Mouse (Mus musculus) regulatory T cell (primary cell): ENCODE data around the gene Kcnj5.

Experiments
- in situ Hi-C: fragments of 300-600 bp; cut with MboI, MseI; formaldehyde crosslinking; loops from one replicate; pipeline ENCODE4 v1.15.1; 2025; ENCODE audit warnings: high pct_unique_total_duplicates

Kcnj5 gene

GRCm38 (mm10) chr9:32344051-32344450, at the start of gene Kcnj5:
Gene Kcnj5, minus strand, starts transcription at chr9:32344350.
- in situ Hi-C loops = no loop called here

DNA sequence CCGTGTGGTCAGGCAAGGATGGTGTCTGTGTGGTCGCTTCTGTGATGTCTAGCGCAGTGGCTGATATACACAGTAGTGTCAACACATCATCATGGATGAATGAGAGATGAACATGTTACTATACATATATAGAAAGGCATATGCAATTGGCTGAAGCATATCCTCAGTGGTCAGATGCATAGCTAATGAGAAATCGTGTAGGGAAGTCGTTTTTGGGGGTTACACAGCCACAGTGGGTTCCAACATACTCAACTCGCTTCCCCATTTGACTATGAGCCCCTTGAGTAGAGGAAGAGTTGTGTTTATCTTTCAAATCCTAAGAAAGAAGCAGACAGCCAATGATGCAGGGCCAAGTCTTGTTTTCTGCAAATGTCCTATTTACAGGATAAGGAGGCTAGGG, 48.6 kb upstream of the Kcnj5 start:
- in situ Hi-C loops = no loop called here

- in situ Hi-C loops = no loop called here
Observed at GRCm38 (mm10) chr9:32391701-32392100, 47.6 kb upstream of the Kcnj5 start.

DNA sequence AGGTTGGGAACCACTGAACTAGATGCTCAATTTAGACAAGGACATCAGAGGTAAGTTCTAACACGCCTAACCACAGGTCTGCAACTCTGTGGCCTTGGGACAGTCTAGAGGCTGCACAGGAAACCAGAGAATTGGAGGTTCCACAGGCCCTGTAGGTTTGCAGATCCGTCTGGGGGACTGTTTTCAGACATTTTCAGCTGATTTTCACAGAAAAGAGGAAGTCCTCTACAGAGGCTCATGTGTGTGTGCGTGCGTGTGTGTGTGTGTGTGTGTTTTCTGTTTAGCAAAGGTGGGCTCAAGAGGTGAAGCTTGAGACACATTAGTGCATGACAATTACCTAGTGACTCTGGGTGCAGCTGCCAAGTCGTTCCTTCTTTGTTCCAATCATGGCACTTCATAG, 46.9 kb upstream of the Kcnj5 start:
- in situ Hi-C loops = no loop called here

DNA sequence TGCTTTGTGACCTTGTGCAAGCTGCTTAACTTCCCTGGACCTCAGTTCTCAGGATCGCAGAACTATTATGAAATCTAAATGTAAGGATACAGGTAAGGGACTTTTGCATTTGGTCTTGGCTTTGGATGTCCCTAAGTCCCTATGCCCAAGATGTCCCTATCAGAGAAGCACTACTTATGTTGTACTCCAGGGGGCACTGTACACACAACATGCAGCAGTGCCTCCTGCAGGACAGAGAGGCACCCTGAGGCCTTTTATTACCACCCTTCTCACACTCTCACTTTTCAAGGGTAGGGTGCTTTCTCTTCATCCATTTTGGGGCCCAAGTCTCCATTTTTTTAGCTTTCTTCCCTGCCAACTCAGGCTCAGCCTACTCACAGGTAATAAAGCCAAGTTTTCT, 44.0 kb upstream of the Kcnj5 start:
- in situ Hi-C loops = loop anchor here (10.0 kb wide), 1 partner anchor 867 kb away; no protein-coding TSS in a partner anchor

GRCm38 (mm10) chr9:32384906-32385305, 40.8 kb upstream of the Kcnj5 start:
- in situ Hi-C loops = loop anchor here (10.0 kb wide), 1 partner anchor 870 kb away; no protein-coding TSS in a partner anchor

DNA sequence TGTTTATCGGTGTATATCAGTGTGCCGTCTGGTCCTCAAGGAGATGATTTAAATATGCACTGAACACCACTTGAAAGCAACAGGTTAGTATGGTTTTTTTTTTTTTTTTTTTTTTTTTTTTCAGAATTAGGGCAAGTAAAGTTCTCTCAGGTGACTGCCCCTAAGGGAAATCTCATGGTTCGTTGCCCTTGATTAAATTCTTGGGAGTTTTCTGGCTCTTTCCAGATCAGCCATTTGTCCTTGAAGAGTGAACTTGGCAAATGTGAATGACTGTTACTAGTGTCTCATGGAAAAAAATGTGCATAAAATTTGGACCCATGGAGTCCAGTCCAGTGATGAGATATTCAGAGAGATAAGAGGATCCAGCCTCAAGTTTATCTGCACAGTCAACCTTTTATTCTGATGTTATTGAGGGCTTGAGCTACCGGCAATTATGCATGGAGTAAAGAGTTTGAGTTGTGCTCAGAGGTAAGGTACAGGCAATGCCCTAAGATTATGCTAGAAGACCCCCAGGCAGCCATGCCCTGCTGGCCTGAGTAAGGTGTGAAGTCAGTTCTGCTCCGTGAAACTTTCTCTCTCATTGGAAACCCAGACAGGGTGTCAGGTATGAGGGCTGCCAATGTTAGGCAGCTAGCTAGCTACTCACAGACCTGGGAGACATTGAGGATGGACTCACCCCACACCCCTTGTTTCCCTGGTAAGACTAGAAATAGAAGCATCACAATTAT, 32.9 kb upstream of the Kcnj5 start:
- in situ Hi-C loops = no loop called here

- in situ Hi-C loops = no loop called here
Observed at GRCm38 (mm10) chr9:32376031-32376430, 31.9 kb upstream of the Kcnj5 start.

- in situ Hi-C loops = no loop called here
Observed at GRCm38 (mm10) chr9:32373656-32374055, 29.5 kb upstream of the Kcnj5 start.

- in situ Hi-C loops = no loop called here
Observed at GRCm38 (mm10) chr9:32372202-32372601, 28.1 kb upstream of the Kcnj5 start, which contains the start of gene Kcnj1. Gene Kcnj1, plus strand, starts transcription at chr9:32372493.

GRCm38 (mm10) chr9:32369388-32369787, 25.2 kb upstream of the Kcnj5 start:
- in situ Hi-C loops = no loop called here

- in situ Hi-C loops = no loop called here
Observed at GRCm38 (mm10) chr9:32368812-32369211, 24.7 kb upstream of the Kcnj5 start.

DNA sequence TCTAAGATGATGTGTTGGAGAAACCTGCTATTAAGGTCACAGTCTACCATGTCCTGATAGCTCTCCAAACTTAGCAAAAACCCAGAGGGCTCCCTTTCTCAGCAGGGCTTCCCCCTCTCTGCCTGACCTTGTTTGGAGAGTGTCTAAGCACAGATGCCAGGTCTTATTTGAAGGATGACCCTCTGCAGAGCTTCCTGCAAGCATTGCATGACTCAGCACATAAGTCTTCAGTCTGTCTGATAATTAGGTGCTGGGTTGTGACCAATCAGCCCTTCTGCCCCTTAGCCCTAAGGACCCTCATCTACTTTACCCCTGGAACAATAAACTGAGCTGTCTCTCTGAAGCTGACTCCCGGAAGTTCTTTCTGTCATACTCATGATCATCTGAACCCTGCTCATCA, 16.6 kb upstream of the Kcnj5 start:
- in situ Hi-C loops = no loop called here

DNA sequence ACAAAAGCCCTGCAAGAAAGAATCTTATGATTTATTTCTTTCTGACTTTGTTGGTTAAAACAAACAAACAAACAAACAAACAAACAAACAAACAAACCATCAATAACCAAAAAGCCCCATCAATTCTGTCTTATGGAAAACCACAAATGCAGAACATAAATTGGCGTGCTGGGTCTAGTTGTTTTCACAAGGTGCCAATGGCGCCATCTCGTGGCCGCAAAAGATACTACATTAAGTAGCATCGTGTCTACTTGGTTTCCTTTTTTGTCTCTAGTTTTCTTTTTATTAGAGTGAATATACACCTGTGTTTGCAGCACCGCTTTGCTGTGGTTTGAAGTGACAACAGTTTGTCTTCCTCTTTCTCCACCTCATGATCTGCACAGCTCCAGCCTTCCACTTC, 6.2 kb upstream of the Kcnj5 start:
- in situ Hi-C loops = loop anchor here (5.0 kb wide), 1 partner anchor 78 kb away; no protein-coding TSS in a partner anchor

DNA sequence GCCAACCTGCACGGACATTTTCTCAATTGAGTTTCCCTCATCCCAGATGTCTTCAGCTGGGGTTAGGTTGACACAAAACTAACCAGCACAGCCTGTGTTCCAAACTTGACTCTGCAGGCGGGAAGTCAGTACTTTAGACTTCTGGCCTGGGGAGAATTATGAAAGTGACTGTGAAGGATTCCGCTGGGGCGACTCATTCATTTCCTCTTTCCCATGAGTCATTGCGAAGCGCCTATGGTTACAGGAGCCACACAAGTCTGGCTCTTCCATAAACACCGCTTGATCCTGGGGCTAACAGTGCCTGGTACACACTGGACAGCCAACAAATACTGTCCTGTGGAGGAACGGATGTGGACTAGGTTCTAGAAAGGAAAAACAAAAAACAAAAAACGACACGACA, 5.2 kb upstream of the Kcnj5 start:
- in situ Hi-C loops = no loop called here

GRCm38 (mm10) chr9:32348096-32348495, 3.9 kb upstream of the Kcnj5 start:
- in situ Hi-C loops = no loop called here

GRCm38 (mm10) chr9:32344489-32344888, 339 bp upstream of the Kcnj5 start:
- in situ Hi-C loops = no loop called here

- in situ Hi-C loops = no loop called here
Observed at GRCm38 (mm10) chr9:32342929-32343328, 1.2 kb downstream of the Kcnj5 start.

GRCm38 (mm10) chr9:32340831-32341230, 3.3 kb downstream of the Kcnj5 start:
- in situ Hi-C loops = no loop called here

DNA sequence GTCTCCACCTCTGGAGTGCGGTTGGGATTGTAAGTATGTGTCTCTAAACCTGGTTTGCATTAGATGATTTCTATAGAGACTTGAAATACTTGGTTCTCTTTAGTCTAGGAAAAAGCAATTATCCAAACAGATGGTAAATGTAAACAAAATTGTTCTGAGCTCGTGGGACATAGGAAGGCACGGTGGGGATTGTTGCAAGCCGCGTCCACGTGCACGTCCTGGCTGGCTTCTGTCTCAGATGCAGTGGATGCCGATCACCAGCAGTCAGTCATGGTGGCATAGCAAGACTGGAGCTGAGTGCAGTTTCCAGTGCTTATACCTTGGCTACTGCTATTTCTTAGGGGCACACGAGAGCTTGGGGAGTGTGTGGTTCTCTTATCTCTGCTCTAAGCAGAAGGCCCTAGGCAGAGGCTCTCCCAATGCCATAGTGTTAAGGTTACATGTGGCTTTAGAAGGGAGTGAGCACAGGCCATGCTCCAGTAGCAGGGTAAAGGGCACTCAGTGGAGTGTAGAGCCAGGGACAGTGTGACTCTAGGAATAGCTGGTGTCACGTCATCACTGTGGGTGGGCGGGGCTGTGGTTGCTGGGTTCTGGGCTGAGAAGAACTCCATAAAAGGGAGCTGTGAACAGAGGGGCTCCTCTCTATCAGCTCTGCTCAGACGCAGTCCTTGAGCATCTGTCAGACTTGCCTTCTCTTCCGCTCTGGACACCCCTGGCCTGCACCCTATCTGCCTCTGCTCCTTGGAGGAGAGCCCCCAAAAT, 8.6 kb downstream of the Kcnj5 start:
- in situ Hi-C loops = no loop called here

DNA sequence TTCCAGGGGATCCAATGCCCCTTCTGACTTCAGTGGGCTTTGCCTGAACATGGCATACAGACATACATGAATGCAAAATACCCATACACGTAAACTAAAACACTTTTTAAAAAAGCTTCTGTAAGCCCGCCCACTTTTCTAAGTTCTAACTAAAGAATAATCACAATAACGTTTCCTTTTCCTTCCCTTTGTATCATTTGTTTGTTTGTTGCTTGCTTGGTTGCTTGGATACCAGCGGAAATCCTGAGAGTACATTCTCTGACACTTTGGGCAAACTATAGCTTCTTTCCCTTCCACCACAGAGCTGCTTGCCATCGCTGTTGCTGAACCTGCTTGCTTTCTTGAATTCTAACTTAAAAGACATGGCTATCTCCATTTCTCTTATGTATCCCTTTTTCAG, 13.0 kb downstream of the Kcnj5 start:
- in situ Hi-C loops = no loop called here

DNA sequence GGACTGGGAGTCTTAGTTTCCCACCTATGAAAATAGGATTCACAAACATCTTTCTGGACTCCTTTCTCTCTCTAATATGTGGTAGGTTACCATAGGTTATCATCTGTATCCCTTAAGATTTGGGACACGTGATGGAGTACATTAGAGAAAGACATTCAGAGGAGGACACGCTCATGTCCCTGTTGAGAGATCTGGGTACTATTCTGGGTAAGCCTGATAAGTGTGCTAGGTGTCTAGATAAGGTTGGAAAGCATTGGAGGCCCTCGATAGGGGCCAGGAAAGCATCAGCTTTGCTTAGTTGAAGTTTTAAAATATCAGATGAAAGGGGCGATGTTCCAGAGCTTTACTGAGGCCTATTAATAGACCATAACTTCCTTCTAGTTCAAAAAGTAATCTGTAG, 15.4 kb downstream of the Kcnj5 start:
- in situ Hi-C loops = no loop called here

DNA sequence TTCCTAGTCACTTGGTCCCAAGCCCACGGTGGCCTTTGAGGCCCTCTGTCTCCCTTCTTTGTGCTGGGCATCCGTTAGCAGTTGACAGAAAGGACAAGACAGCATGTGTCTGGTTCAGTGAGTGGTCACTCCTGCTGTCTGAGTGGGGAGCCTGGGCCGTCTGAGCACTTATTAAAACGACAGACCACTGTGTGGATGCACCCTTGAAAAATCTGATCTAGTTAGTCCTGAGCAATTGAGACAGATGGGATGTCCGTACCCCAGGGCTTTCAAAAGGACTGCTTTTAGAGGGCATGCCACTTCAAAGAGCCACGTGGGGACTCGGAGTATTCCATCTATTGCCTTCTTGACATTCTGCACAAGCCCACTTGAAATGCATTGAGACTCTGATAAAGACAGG, 20.5 kb downstream of the Kcnj5 start:
- in situ Hi-C loops = no loop called here
